Mouse (Mus musculus) myocyte (in vitro differentiated cells): ENCODE data around the gene Zim1. TPM values are rescaled to one million over a fixed set of nuclear protein-coding genes. Genes with fewer than 3 reads are reported as not detected.

Experiments used
- H3K27me3 ChIP-seq: one replicate; pipeline ENCODE4 v1.6.1; 2011; ENCODE audit not compliant: control insufficient read depth, insufficient read depth, insufficient read length
- H3K36me3 ChIP-seq: one replicate; pipeline ENCODE4 v1.6.1; 2011; ENCODE audit not compliant: control insufficient read depth, insufficient read depth
- H3K4me2 ChIP-seq: one replicate; pipeline ENCODE4 v1.6.1; 2011; ENCODE audit warnings: low read depth, control low read depth
- H3K4me3 ChIP-seq: one replicate; pipeline ENCODE4 v1.5.1; 2011; ENCODE audit warnings: mild to moderate bottlenecking, control low read depth, moderate library complexity
- H3K79me2 ChIP-seq: one replicate; pipeline ENCODE4 v1.6.1; 2011; ENCODE audit not compliant: control insufficient read depth, insufficient read depth
- H3ac ChIP-seq: one replicate; pipeline ENCODE4 v1.6.1; 2011; ENCODE audit not compliant: control insufficient read depth, insufficient read length
- CEBPB ChIP-seq: IDR thresholded peaks from 2 replicates; pipeline ENCODE4 v1.6.1; 2011; ENCODE audit warnings: mild to moderate bottlenecking, moderate library complexity; ENCODE audit not compliant: poor library complexity, insufficient read depth, severe bottlenecking
- E2F4 ChIP-seq: IDR thresholded peaks from one replicate; pipeline ENCODE4 v1.6.1; 2011; ENCODE audit warnings: mild to moderate bottlenecking, control low read depth, moderate library complexity; ENCODE audit not compliant: insufficient read depth
- MAX ChIP-seq: IDR thresholded peaks from one replicate; pipeline ENCODE4 v1.6.1; 2011; ENCODE audit warnings: low read depth, mild to moderate bottlenecking, control low read depth
- MYOD1 ChIP-seq, 3 experiments: IDR thresholded peaks; one replicate each; pipeline ENCODE4 v1.6.1; 2011; ENCODE audit warnings: control low read depth in 2 of 3, low read depth in 2 of 3, mild to moderate bottlenecking in 2 of 3, moderate library complexity in 1 of 3; ENCODE audit not compliant: insufficient read length in 2 of 3, control insufficient read depth in 1 of 3
- MYOG ChIP-seq, 3 experiments: IDR thresholded peaks; one replicate each; pipeline ENCODE4 v1.6.1; 2011; ENCODE audit warnings: control low read depth in 2 of 3, low read depth in 2 of 3, mild to moderate bottlenecking in 2 of 3; ENCODE audit not compliant: insufficient read length in 2 of 3, control insufficient read depth in 1 of 3, insufficient read depth in 1 of 3
- POLR2A ChIP-seq: IDR thresholded peaks from one replicate; pipeline ENCODE4 v1.6.1; 2011; ENCODE audit warnings: low read depth, mild to moderate bottlenecking, control low read depth, moderate library complexity; ENCODE audit not compliant: insufficient read length
- POLR2AphosphoS2 ChIP-seq: IDR thresholded peaks from one replicate; pipeline ENCODE4 v1.6.1; 2011; ENCODE audit warnings: low read depth, control low read depth; ENCODE audit not compliant: insufficient read length
- REST ChIP-seq: IDR thresholded peaks from one replicate; pipeline ENCODE4 v1.6.1; 2011; ENCODE audit warnings: mild to moderate bottlenecking, control low read depth, moderate library complexity; ENCODE audit not compliant: insufficient read depth, insufficient read length
- SRF ChIP-seq: IDR thresholded peaks from one replicate; pipeline ENCODE4 v1.6.1; 2011; ENCODE audit warnings: low read depth; ENCODE audit not compliant: control insufficient read depth, insufficient read length
- TCF12 ChIP-seq: IDR thresholded peaks from one replicate; pipeline ENCODE4 v1.6.1; 2011; ENCODE audit warnings: mild to moderate bottlenecking, control low read depth; ENCODE audit not compliant: poor library complexity, insufficient read depth, severe bottlenecking
- TCF3 ChIP-seq: IDR thresholded peaks from one replicate; pipeline ENCODE4 v1.6.1; 2011; ENCODE audit warnings: low read depth, control low read depth; ENCODE audit not compliant: insufficient read length
- USF1 ChIP-seq: IDR thresholded peaks from one replicate; pipeline ENCODE4 v1.6.1; 2011; ENCODE audit warnings: low read depth, mild to moderate bottlenecking, control low read depth, moderate library complexity
- polyA plus RNA-seq: library from polyadenylated mRNA; unstranded; fragments of >200 nt; fragmentation: generic; extraction: Trizol; gene quantifications from one replicate; pipeline ENCODE4 v1.2.1, GENCODE M21; 2012; ENCODE audit warnings: missing spikeins

The Zim1 gene
- polyA plus RNA-seq, 1 experiment: 2.0 TPM

DNA sequence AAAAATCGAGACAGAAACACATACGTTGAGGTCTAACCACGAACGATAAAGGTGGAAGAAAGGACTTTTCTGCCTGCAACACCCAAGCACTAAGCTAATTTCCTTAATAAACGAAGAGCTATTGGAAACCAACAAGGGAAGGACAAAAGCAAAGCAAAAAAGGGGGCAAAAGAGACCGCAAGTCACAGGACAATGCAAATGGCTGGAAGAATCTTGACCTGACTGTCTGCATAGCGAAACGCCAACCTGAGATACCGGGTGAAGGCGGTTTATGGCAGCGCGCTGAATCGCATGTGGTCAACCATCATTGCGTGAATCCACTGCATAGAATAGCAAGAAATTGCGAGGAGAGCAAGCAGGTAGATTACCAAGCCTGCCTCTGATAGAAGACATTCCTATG is 34.6 kb upstream of the Zim1 start:
- Histone ChIP-seq H3K4me3 (peak overlapping the region; percentile 74), H3K4me2 (peak overlapping the region; percentile 74), H3K27me3 (no peaks in the 10 kb centered on the region), H3K36me3 (peaks cover 5% of the 10 kb centered on the region), H3ac (peak overlapping the region; percentile 15), H3K79me2 (peaks cover 27% of the 10 kb centered on the region)
- TF ChIP-seq SRF (no peak), USF1 (no peak), REST (no peak), POLR2AphosphoS2 (no peak), MYOG (IDR thresholded peaks at IDR 0.05; ENCODE audit: control insufficient read depth in 1 of 3, insufficient read depth in 1 of 3, insufficient read length in 2 of 3, low read depth in 2 of 3) (no peak), TCF12 (no peak), POLR2A (no peak), CEBPB (no peak), MAX (no peak), MYOD1 (IDR thresholded peaks at IDR 0.05; ENCODE audit: control insufficient read depth in 1 of 3, insufficient read length in 2 of 3, low read depth in 2 of 3) (no peak), E2F4 (no peak), TCF3 (no peak)

DNA sequence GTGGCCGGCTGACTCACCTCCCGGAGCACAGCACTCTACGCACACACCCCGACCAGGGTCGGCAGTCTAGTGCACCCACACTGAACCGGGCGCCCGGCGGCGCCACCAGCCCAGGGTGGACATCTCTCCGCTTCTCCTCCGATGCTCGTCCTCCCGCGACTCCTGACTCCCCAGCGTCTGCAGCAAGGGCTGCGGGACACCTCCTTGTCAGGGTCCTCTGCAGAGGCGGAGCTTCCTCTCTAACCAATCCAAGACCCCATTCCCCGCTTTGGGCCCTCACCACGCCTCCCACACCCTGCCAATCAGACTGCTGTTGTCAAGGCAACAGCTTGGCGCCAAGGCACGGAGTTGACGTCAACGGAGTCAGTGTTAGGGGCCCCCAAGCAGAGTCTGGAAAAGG is 34.0 kb upstream of the Zim1 start, which contains the start of the genes Peg3 and Usp29:
TSS of gene Peg3 (minus strand) at position 191 of the 400 bp plus-strand sequence.
TSS of gene Usp29 (plus strand) at position 338 of the 400 bp plus-strand sequence.
- Histone ChIP-seq H3K4me3 (peak within 1 kb of the TSS; percentile 74), H3K79me2 (peaks cover 27% of the 10 kb centered on the region), H3ac (peak within 1 kb of the TSS; percentile 15), H3K4me2 (peak within 1 kb of the TSS; percentile 74), H3K36me3 (peaks cover 11% of the 10 kb centered on the region), H3K27me3 (no peaks in the 10 kb centered on the region)
- TF ChIP-seq REST: peak; percentile 22
- TF ChIP-seq POLR2AphosphoS2: peak; percentile 100
- TF ChIP-seq TCF3: no peak
- peak in 1 of 3 experiments; percentile 0 for TF ChIP-seq MYOG (IDR thresholded peaks at IDR 0.05; ENCODE audit: control insufficient read depth in 1 of 3, insufficient read depth in 1 of 3, insufficient read length in 2 of 3, low read depth in 2 of 3)
- TF ChIP-seq POLR2A: peak; percentile 97

DNA sequence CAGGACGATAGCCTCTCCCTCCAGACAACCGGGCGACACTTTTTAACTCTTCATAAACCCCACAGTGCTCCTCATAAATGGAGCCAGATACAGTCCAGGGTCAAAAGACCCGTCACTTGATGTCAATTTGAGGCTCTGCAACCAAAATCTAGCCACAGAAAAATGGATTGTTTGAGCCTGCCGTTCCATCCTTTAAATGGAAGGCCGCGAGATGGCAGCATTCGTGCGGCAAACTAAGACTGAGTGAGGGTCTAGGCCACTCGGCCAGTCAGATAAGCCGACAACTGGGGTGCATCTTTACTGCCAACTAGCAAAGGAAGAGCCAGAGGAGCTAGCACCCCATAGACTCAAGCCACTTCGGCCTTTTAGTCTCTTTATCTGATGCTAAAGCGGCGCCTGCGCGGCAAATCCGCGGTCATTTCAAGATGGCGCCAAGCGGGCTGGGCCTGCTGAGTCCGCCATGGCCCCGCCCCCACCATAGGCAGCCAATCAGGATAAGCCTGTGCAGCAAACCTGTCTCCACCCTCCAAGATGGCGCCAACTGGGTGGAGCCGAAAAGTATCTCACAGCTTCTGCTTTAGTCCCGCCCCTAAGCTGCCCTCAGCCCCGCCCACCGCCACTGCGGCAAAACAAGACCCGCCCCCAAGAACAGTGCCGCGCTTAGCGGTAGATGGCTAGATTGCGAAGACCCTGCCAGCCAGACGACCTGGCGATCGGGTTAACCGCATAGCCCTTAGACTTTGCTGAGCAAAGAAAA is 33.0 kb upstream of the Zim1 start:
- no peak for TF ChIP-seq SRF
- no peak for TF ChIP-seq MYOG (IDR thresholded peaks at IDR 0.05; ENCODE audit: control insufficient read depth in 1 of 3, insufficient read depth in 1 of 3, insufficient read length in 2 of 3, low read depth in 2 of 3)
- peak; percentile 66 for TF ChIP-seq POLR2AphosphoS2
- Histone ChIP-seq H3K4me3 (peak overlapping the region; percentile 74), H3K79me2 (peaks cover 27% of the 10 kb centered on the region)

DNA sequence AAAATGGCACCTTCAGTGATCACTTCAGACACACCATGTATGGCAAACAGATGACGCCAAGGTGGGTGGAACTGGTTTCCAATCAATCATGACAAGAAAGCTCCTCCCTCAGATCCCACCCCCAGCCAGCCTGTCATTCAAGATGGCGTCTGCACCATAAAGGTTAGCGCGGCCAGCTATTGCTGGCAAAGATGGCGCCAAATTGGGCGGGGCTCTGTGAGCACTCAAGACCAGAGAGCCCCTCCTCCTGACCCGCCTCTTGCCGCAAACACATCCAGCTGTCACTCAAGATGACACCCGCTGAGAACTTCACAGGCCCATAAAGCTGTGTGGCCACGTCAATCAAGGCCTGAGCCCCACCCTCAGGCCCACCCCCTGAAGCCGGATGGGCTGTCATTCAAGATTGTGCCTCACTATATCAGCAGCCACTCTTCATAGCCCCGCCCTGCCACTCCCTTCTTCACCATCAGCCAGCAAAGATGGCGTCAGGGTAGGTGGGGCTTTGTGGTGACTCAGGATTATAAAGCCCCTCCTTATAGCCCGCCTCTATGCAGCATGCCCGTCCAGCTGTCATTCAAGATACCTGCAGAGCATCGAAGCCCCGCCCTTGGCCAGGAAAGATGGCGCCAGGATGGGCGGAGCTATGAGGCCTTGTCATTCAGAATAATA is 32.1 kb upstream of the Zim1 start:
- peaks cover 27% of the 10 kb centered on the region for H3K79me2 ChIP-seq
- peak overlapping the region; percentile 60 for H3K4me2 ChIP-seq
- peak in 1 of 3 experiments; percentile 43 for TF ChIP-seq MYOD1 (IDR thresholded peaks at IDR 0.05; ENCODE audit: control insufficient read depth in 1 of 3, insufficient read length in 2 of 3, low read depth in 2 of 3)
- no peak for TF ChIP-seq E2F4
- no peak for TF ChIP-seq TCF3
- TF ChIP-seq POLR2AphosphoS2: peak; percentile 19
- peak; percentile 76 for TF ChIP-seq SRF
- no peaks in the 10 kb centered on the region for H3K27me3 ChIP-seq
- peak overlapping the region; percentile 15 for H3ac ChIP-seq
- H3K4me3 ChIP-seq: peak overlapping the region; percentile 74
- peaks cover 22% of the 10 kb centered on the region for H3K36me3 ChIP-seq

More for the DNA sequence above, 33.0 kb upstream of the Zim1 start:
- H3K36me3 ChIP-seq: peaks cover 15% of the 10 kb centered on the region
- H3ac ChIP-seq: peak overlapping the region; percentile 15
- no peaks in the 10 kb centered on the region for H3K27me3 ChIP-seq
- H3K4me2 ChIP-seq: peak overlapping the region; percentile 74
